Mouse (Mus musculus): ENCODE results near the gene Rtel1. TPM values are rescaled to one million over a fixed set of nuclear protein-coding genes. Genes with fewer than 3 reads are reported as not detected.
A peak's percentile ranks its signal among the peaks of the same experiment; 100 is the strongest.

Gene Rtel1
- polyA plus RNA-seq, 1 experiment from 2014 or later: 50.6 TPM

DNA sequence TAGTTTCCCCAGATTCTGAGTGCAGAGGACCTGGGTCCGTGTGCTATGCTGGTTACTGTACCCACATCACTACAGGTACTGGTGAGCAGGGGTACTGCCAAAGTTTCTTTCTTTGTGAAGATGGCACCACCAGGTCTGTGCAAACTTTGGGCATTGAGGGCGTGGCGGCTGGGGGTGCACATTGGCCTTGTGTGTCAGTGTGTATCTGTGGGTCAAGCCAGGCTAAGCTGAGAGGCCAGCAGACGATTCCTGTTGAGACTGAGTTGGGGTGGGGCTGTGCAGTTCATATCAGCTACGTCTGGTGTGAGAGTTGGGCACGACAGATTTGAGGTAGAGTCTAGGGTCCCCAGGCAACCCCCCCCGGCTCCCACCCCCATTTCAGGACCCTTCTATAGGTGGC is 64.9 kb downstream of the Rtel1 start:
- Histone ChIP-seq H3K9me3 (no peaks in the 10 kb centered on the region), H3K4me3 (no peak overlapping the region), H3K4me1 (no peaks in the 10 kb centered on the region; the same call in 1 of the 2 replicates), H3K27ac (no peak overlapping the region), H3K27me3 (ENCODE audit: insufficient read depth, poor library complexity, severe bottlenecking) (no peaks in the 10 kb centered on the region), H3K36me3 (peaks cover 79% of the 10 kb centered on the region)
- DNase-seq (ENCODE audit: low spot score): no peak
- 81% methylated on average over 7 of the region's 7 CpGs for WGBS

- Histone ChIP-seq H3K4me1 (no peaks in the 10 kb centered on the region; the same call in 1 of the 2 replicates), H3K27ac (no peak overlapping the region), H3K27me3 (ENCODE audit: insufficient read depth, poor library complexity, severe bottlenecking) (no peaks in the 10 kb centered on the region), H3K9me3 (no peaks in the 10 kb centered on the region), H3K36me3 (peaks cover 77% of the 10 kb centered on the region), H3K4me3 (no peak overlapping the region)
- 82% methylated on average over 4 of the region's 4 CpGs for WGBS
- no peak for DNase-seq (ENCODE audit: low spot score)
Measured at GRCm38 (mm10) chr2:181384919-181385391, 65.4 kb downstream of the Rtel1 start.

- Histone ChIP-seq H3K4me3 (no peak overlapping the region), H3K27ac (no peak overlapping the region), H3K36me3 (peaks cover 77% of the 10 kb centered on the region), H3K4me1 (no peaks in the 10 kb centered on the region; the same call in 1 of the 2 replicates), H3K27me3 (ENCODE audit: insufficient read depth, poor library complexity, severe bottlenecking) (no peaks in the 10 kb centered on the region), H3K9me3 (no peaks in the 10 kb centered on the region)
- WGBS: 76% methylated on average over 3 of the region's 3 CpGs
- no peak for DNase-seq (ENCODE audit: low spot score)
Measured at GRCm38 (mm10) chr2:181385885-181386284, 66.3 kb downstream of the Rtel1 start.

GRCm38 (mm10) chr2:181386663-181387210 is 67.2 kb downstream of the Rtel1 start:
- no peaks in the 10 kb centered on the region for H3K27me3 ChIP-seq (ENCODE audit: insufficient read depth, poor library complexity, severe bottlenecking)
- H3K9me3 ChIP-seq: no peaks in the 10 kb centered on the region
- H3K4me1 ChIP-seq: no peaks in the 10 kb centered on the region; the same call in 1 of the 2 replicates
- no peak for DNase-seq (ENCODE audit: low spot score)
- no peak overlapping the region for H3K4me3 ChIP-seq
- no peak overlapping the region for H3K27ac ChIP-seq
- peaks cover 77% of the 10 kb centered on the region for H3K36me3 ChIP-seq
- WGBS: 84% methylated on average over 3 of the region's 4 CpGs

- peaks cover 59% of the 10 kb centered on the region for H3K36me3 ChIP-seq
- no peak overlapping the region for H3K4me3 ChIP-seq
- DNase-seq (ENCODE audit: low spot score): no peak
Measured at GRCm38 (mm10) chr2:181390136-181390870, 70.8 kb downstream of the Rtel1 start.

GRCm38 (mm10) chr2:181391022-181391421 is 71.5 kb downstream of the Rtel1 start:
- WGBS: 84% methylated on average over 15 of the region's 15 CpGs
- DNase-seq (ENCODE audit: low spot score): no peak
- H3K36me3 ChIP-seq: peaks cover 55% of the 10 kb centered on the region

More at GRCm38 (mm10) chr2:181390136-181390870, 70.8 kb downstream of the Rtel1 start:
- no peak overlapping the region for H3K27ac ChIP-seq
- no peaks in the 10 kb centered on the region; the same call in 1 of the 2 replicates for H3K4me1 ChIP-seq
- 77% methylated on average over 4 of the region's 4 CpGs for WGBS
- H3K27me3 ChIP-seq (ENCODE audit: insufficient read depth, poor library complexity, severe bottlenecking): no peaks in the 10 kb centered on the region
- H3K9me3 ChIP-seq: no peaks in the 10 kb centered on the region

DNA sequence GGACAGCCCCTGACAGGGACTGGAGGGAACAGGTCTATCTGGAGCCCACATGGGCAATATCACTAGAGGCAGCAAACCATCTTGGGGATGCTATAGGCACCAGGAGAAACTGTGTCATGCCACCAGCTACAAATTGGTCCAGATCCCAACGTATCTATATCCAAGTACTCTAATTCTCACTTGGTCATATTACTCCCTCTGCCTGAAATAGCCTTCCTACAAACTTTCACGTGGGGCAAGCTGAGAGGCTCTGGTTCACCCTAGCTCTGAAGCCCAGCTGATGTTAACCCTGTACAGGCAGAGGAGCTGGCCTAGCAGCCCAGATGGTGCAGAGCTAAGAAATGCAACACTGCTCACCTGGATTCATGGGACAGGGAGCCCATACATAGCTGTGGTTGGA is 72.0 kb downstream of the Rtel1 start:
- WGBS: 69% methylated on average over 2 of the region's 2 CpGs
- DNase-seq (ENCODE audit: low spot score): no peak
- no peaks in the 10 kb centered on the region; the same call in 1 of the 2 replicates for H3K4me1 ChIP-seq
- no peak overlapping the region for H3K27ac ChIP-seq
- peaks cover 50% of the 10 kb centered on the region for H3K36me3 ChIP-seq
- no peak overlapping the region for H3K4me3 ChIP-seq
- no peaks in the 10 kb centered on the region for H3K27me3 ChIP-seq (ENCODE audit: insufficient read depth, poor library complexity, severe bottlenecking)
- no peaks in the 10 kb centered on the region for H3K9me3 ChIP-seq

More at GRCm38 (mm10) chr2:181391022-181391421, 71.5 kb downstream of the Rtel1 start:
- Histone ChIP-seq H3K27ac (no peak overlapping the region), H3K4me3 (no peak overlapping the region), H3K4me1 (no peaks in the 10 kb centered on the region; the same call in 1 of the 2 replicates), H3K27me3 (ENCODE audit: insufficient read depth, poor library complexity, severe bottlenecking) (no peaks in the 10 kb centered on the region), H3K9me3 (no peaks in the 10 kb centered on the region)

DNA sequence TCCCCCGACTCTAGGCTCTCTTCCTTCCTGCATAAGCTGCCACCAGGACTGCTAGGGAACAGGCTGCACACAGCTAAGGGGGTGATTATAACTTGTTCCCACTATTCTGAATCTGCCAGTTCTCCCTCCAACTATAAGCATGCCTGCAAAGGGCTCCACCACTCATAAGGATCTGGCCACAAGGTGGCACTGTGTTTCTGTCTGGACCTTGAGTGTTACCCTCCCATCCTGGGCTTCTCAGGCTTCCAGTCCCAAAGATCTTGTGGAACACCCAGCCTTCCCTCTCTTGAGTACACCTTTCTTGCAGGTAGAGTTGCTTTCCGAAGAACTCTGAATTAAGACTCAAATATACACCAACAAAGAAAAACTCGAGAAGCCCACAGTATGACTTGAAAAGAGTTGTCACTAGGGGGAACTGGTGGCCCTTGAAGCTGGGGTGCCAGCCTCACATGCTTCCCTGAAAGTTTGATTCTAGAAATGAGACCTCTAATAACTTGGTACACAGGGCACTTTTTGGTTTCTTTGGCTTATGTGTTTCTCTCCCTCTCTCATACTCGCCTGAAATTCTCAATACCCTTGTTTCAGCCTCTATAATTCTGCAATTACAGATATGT is 73.2 kb downstream of the Rtel1 start:
- Histone ChIP-seq H3K4me1 (no peaks in the 10 kb centered on the region), H3K27me3 (ENCODE audit: insufficient read depth, poor library complexity, severe bottlenecking) (no peaks in the 10 kb centered on the region), H3K4me3 (no peak overlapping the region), H3K9me3 (no peaks in the 10 kb centered on the region), H3K36me3 (peaks cover 40% of the 10 kb centered on the region), H3K27ac (no peak overlapping the region)
- DNase-seq (ENCODE audit: low spot score): peak; percentile 90
- WGBS: 22% methylated on average over 4 of the region's 4 CpGs

DNA sequence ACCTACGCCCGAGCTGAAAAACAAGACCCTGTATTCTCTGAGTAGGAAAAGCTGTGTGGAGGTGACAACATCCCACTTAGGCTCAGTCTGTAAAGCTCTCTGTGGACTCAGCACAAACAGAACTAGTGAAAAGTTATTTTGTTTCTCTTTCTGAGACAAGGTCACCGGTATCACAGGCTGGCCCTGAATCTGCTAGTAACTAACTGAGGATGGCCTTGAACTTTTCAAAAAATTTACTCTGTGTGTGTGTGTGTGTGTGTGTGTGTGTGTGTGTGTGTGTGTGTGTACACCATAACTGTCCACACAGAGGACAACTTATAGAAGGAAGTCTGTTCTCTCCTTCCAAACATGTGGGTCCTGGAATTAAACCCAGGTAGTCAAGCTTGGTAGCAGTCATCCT is 74.5 kb downstream of the Rtel1 start:
- DNase-seq (ENCODE audit: low spot score): no peak
- peaks cover 40% of the 10 kb centered on the region for H3K36me3 ChIP-seq
- H3K9me3 ChIP-seq: no peaks in the 10 kb centered on the region
- no peaks in the 10 kb centered on the region for H3K27me3 ChIP-seq (ENCODE audit: insufficient read depth, poor library complexity, severe bottlenecking)
- 92% methylated on average over 3 of the region's 3 CpGs for WGBS
- no peak overlapping the region for H3K4me3 ChIP-seq
- no peaks in the 10 kb centered on the region for H3K4me1 ChIP-seq
- H3K27ac ChIP-seq: no peak overlapping the region

- H3K36me3 ChIP-seq: peaks cover 17% of the 10 kb centered on the region
- no peaks in the 10 kb centered on the region for H3K4me1 ChIP-seq
- no peak overlapping the region for H3K4me3 ChIP-seq
- DNase-seq (ENCODE audit: low spot score): no peak
- no peaks in the 10 kb centered on the region for H3K27me3 ChIP-seq (ENCODE audit: insufficient read depth, poor library complexity, severe bottlenecking)
- no peak overlapping the region for H3K27ac ChIP-seq
- no peaks in the 10 kb centered on the region for H3K9me3 ChIP-seq
- 69% methylated on average over 5 of the region's 5 CpGs for WGBS
Measured at GRCm38 (mm10) chr2:181397207-181397761, 77.7 kb downstream of the Rtel1 start.

DNA sequence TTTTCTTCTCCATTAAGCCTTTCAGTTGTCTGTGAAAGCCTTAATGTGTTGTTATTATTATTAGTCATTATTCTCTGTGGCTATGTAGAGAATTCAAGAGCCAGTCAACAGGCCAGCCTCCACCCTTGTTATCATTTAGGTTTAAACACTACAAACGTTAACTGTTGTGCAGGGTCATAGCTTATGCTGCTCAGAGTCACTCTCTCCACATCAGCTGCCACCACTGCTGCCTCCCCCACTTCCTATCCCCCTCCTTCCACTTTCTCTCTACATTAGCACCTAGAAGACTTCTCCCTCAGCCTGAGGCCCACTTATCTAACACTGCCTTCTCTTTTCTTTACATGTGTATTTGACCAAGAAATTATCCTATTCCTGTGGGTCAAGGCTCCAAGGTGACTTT is 82.0 kb downstream of the Rtel1 start:
- Histone ChIP-seq H3K4me1 (no peaks in the 10 kb centered on the region), H3K36me3 (peaks cover 11% of the 10 kb centered on the region; the same call in 1 of the 2 replicates), H3K4me3 (no peak overlapping the region), H3K27ac (no peak overlapping the region), H3K9me3 (no peaks in the 10 kb centered on the region), H3K27me3 (ENCODE audit: insufficient read depth, poor library complexity, severe bottlenecking) (no peaks in the 10 kb centered on the region)
- WGBS: 19% methylated on average over 1 of the region's 1 CpGs
- DNase-seq (ENCODE audit: low spot score): no peak

GRCm38 (mm10) chr2:181403722-181404121 is 84.2 kb downstream of the Rtel1 start:
- WGBS: 85% methylated on average over 3 of the region's 3 CpGs
- Histone ChIP-seq H3K27ac (no peak overlapping the region), H3K4me3 (no peak overlapping the region), H3K4me1 (no peaks in the 10 kb centered on the region), H3K9me3 (no peaks in the 10 kb centered on the region), H3K27me3 (ENCODE audit: insufficient read depth, poor library complexity, severe bottlenecking) (no peaks in the 10 kb centered on the region), H3K36me3 (peaks cover 16% of the 10 kb centered on the region; the same call in 1 of the 2 replicates)
- no peak for DNase-seq (ENCODE audit: low spot score)

Measured in heart, embryonic 10.5 days (tissue).